Mouse (Mus musculus) heart, embryonic 14.5 days (tissue): Measurements from ENCODE around the gene Ip6k1. TPM values are rescaled to one million over a fixed set of nuclear protein-coding genes. Genes with fewer than 3 reads are reported as not detected.

Source experiments
- ATAC-seq: fragments of 200-750 bp; cut with Nextera tagmentation; 2 replicates; pipeline ENCODE4 v1.8.0; 2017; ENCODE audit warnings: low read depth, moderate TSS enrichment; ENCODE audit not compliant: insufficient number of reproducible peaks, insufficient read depth, low FRiP score
- H3K27ac ChIP-seq, 2 experiments: fragments of 200-500 bp in 1 of 2; fragments of 300-500 bp in 1 of 2; sonication (generic) in 1 of 2; replicated peaks in 1 of 2; 2 replicates each; pipeline ENCODE4 v1.5.1; 2012 to 2014; ENCODE audit warnings: low read depth in 2 of 2, low read length in 2 of 2, control low read depth in 1 of 2, mild to moderate bottlenecking in 1 of 2, mixed read lengths in 1 of 2; ENCODE audit not compliant: control insufficient read depth in 1 of 2, insufficient read depth in 1 of 2
- H3K27me3 ChIP-seq: fragments of 300-500 bp; sonication (generic); 2 replicates; pipeline ENCODE4 v1.6.1; 2014; ENCODE audit warnings: mild to moderate bottlenecking, low read length, control low read depth; ENCODE audit not compliant: control insufficient read depth, insufficient read depth
- H3K36me3 ChIP-seq: fragments of 300-500 bp; sonication (generic); 2 replicates; pipeline ENCODE4 v1.6.1; 2014; ENCODE audit warnings: mild to moderate bottlenecking, control low read depth, low read length, mixed read lengths; ENCODE audit not compliant: control insufficient read depth, insufficient read depth
- H3K4me1 ChIP-seq, 2 experiments: fragments of 200-500 bp in 1 of 2; fragments of 300-500 bp in 1 of 2; sonication (generic) in 1 of 2; 2 replicates each; pipeline ENCODE4 v1.6.1; 2012 to 2014; ENCODE audit warnings: low read length in 2 of 2, control low read depth in 1 of 2, mixed read lengths in 1 of 2; ENCODE audit not compliant: control insufficient read depth in 2 of 2, insufficient read depth in 2 of 2
- H3K4me2 ChIP-seq: fragments of 300-500 bp; sonication (generic); 2 replicates; pipeline ENCODE4 v1.6.1; 2014; ENCODE audit warnings: mild to moderate bottlenecking, low read length
- H3K4me3 ChIP-seq, 2 experiments: fragments of 200-500 bp in 1 of 2; fragments of 300-500 bp in 1 of 2; sonication (generic) in 1 of 2; 2 replicates each; pipeline ENCODE4 v1.5.1; 2012 to 2014; ENCODE audit warnings: low read length in 2 of 2, mild to moderate bottlenecking in 2 of 2, control low read depth in 1 of 2, low read depth in 1 of 2, moderate library complexity in 1 of 2; ENCODE audit not compliant: control insufficient read depth in 1 of 2, insufficient read depth in 1 of 2
- H3K9ac ChIP-seq: fragments of 300-500 bp; sonication (generic); 2 replicates; pipeline ENCODE4 v1.6.1; 2014; ENCODE audit warnings: mild to moderate bottlenecking, low read length
- H3K9me3 ChIP-seq: fragments of 300-500 bp; sonication (generic); 2 replicates; pipeline ENCODE4 v1.6.1; 2016; ENCODE audit warnings: low read length, control low read depth; ENCODE audit not compliant: control insufficient read depth
- WGBS: fragments of 180-500 bp; shearing (Covaris S2); extraction: QIAGEN DNeasy Blood & Tissue Kit; methylation state at CpG from one replicate; pipeline ENCODE4 v1.1.7; 2014; 5-methylcytosine and 5-hydroxymethylcytosine counted together
- polyA plus RNA-seq: library from polyadenylated mRNA; unstranded; fragments of >200 nt; fragmentation: Nextera tagmentation; extraction: Ambion mirVana; gene quantifications from 2 replicates; pipeline ENCODE4 v1.2.1, GENCODE M21; 2014

The Ip6k1 gene
- 21.9 and 22.5 TPM in 2 replicates for polyA plus RNA-seq

GRCm38 (mm10) chr9:108001922-108002770, at the start of gene Ip6k1:
Gene Ip6k1, plus strand, starts transcription at chr9:108002501.
- no peaks in the 10 kb centered on the region for H3K9me3 ChIP-seq
- under 1% methylated on average over 50 of the region's 51 CpGs for WGBS
- H3K36me3 ChIP-seq: no peaks in the 10 kb centered on the region
- no peaks in the 10 kb centered on the region for H3K27me3 ChIP-seq
- peak within 1 kb of the TSS; percentile 72 to 92 for H3K4me3 ChIP-seq
- ATAC-seq: peak; percentile 96
- peak within 1 kb of the TSS; percentile 94 for H3K4me2 ChIP-seq
- H3K9ac ChIP-seq: peak within 1 kb of the TSS; percentile 90
- H3K4me1 ChIP-seq: peaks cover 4 to 24% of the 10 kb centered on the region in 2 experiments
- H3K27ac ChIP-seq: peak within 1 kb of the TSS; percentile 85 to 89

DNA sequence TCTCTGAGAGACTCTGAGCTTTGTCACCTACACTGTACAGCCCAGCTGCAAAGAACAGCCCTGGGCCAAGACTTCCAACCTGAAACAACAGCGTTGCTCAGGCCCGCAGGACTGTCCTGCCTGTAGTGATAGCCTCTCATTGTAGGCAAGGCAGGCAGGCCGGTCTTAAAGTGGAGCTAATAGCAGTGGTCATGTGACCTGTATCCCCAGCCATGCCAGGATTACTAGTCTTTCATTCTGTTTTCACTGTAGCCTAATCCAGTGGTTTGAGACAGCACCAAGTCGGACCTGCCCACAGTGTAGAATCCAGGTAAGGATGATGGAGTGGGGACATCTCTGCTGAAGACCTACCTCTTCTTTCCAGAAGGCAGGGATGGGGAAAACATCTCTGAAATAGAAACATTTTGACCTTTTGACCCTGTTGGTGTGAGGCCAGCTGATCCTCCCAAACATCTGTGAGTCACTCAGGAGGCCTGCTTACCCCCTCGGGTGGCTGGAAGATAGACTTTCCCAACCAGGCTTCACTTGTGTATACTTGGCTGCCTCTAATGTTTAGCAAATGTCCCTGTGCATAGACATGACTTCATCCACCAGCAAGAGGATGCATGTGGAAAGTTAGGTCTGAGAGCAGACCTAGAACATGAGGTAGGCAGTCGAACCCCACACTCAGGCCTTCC, 46.5 kb upstream of the Ip6k1 start:
- Histone ChIP-seq H3K9ac (no peak overlapping the region; the same call in 1 of the 2 replicates), H3K4me1 (peaks cover 3 to 5% of the 10 kb centered on the region in 2 experiments; a peak in 2 of 4 replicates), H3K4me2 (no peak overlapping the region), H3K36me3 (peaks cover 36% of the 10 kb centered on the region), H3K27me3 (no peaks in the 10 kb centered on the region), H3K27ac (no peak overlapping the region), H3K9me3 (no peaks in the 10 kb centered on the region), H3K4me3 (no peak overlapping the region)
- ATAC-seq: no peak
- WGBS: 58% methylated on average over 6 of the region's 6 CpGs

- Histone ChIP-seq H3K4me1 (no peaks in the 10 kb centered on the region), H3K36me3 (peaks cover 49% of the 10 kb centered on the region), H3K4me3 (no peak overlapping the region), H3K27me3 (no peaks in the 10 kb centered on the region), H3K9ac (no peak overlapping the region), H3K9me3 (no peaks in the 10 kb centered on the region), H3K27ac (no peak overlapping the region), H3K4me2 (no peak overlapping the region)
- ATAC-seq: no peak
- 64% methylated on average over 6 of the region's 6 CpGs for WGBS
Observed at GRCm38 (mm10) chr9:107957141-107957540, 45.2 kb upstream of the Ip6k1 start.

- Histone ChIP-seq H3K9me3 (no peaks in the 10 kb centered on the region), H3K4me2 (no peak overlapping the region), H3K9ac (no peak overlapping the region), H3K4me1 (peaks cover 0 to 8% of the 10 kb centered on the region in 2 experiments; a peak in 1 of 4 replicates), H3K36me3 (peaks cover 56% of the 10 kb centered on the region), H3K4me3 (no peak overlapping the region), H3K27me3 (no peaks in the 10 kb centered on the region), H3K27ac (no peak overlapping the region)
- WGBS: 71% methylated on average over 6 of the region's 6 CpGs
- ATAC-seq: no peak
Observed at GRCm38 (mm10) chr9:107959896-107960295, 42.4 kb upstream of the Ip6k1 start.

GRCm38 (mm10) chr9:107960928-107961327, 41.4 kb upstream of the Ip6k1 start:
- ATAC-seq: no peak
- peaks cover 63% of the 10 kb centered on the region for H3K36me3 ChIP-seq
- 75% methylated on average over 4 of the region's 4 CpGs for WGBS
- H3K4me1 ChIP-seq: peaks cover 0 to 8% of the 10 kb centered on the region in 2 experiments; a peak in 1 of 4 replicates
- H3K27ac ChIP-seq: no peak overlapping the region
- no peaks in the 10 kb centered on the region for H3K27me3 ChIP-seq
- H3K9me3 ChIP-seq: no peaks in the 10 kb centered on the region
- H3K9ac ChIP-seq: no peak overlapping the region
- no peak overlapping the region for H3K4me2 ChIP-seq
- H3K4me3 ChIP-seq: no peak overlapping the region

DNA sequence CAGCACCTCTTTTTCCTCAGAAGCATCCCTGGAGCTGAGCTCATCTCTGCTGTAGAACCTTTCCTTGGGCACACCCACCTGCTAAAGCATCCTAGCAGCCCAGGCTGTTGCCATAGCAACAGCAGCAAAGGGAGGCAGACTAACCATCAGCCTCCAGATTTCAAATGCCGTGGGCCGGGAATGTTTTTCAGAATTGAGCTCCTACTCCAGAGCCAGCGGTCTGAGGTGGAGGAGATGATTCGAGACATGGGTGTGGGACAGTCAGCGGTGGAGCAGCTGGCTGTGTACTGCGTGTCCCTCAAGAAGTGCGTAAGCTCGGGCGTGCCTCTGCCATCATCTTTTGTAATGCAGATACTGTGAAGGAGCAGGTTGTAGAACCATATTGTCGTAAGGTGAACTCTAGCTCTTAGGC, 40.9 kb upstream of the Ip6k1 start:
- Histone ChIP-seq H3K9ac (no peak overlapping the region), H3K4me2 (no peak overlapping the region), H3K36me3 (peaks cover 63% of the 10 kb centered on the region), H3K4me3 (no peak overlapping the region), H3K4me1 (peaks cover 0 to 8% of the 10 kb centered on the region in 2 experiments; a peak in 1 of 4 replicates), H3K9me3 (no peaks in the 10 kb centered on the region), H3K27me3 (no peaks in the 10 kb centered on the region), H3K27ac (no peak overlapping the region)
- WGBS: 92% methylated on average over 10 of the region's 10 CpGs
- no peak for ATAC-seq

DNA sequence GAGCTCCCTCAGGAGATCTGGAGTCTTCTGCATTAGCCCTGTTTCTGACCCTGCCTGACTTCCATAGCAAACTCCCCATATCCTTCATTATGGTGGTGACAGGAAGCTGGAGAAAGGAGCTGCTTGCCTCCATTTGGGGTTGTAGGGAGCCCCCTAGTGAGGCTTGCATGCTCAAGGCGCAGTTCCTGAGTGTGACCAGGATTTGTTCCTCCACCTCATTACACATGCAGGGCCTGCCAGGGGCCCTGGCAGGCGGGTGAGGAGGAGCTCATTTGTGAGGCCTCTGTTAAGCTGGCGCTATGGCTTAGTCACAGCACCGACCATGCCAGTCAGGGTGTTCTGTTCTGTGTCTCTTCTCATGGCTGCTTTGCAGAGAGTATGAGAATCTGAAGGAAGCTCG, 40.4 kb upstream of the Ip6k1 start:
- Histone ChIP-seq H3K9ac (no peak overlapping the region; the same call in 1 of the 2 replicates), H3K36me3 (peaks cover 61% of the 10 kb centered on the region), H3K9me3 (no peaks in the 10 kb centered on the region), H3K27ac (no peak overlapping the region), H3K4me3 (no peak overlapping the region), H3K4me2 (no peak overlapping the region), H3K4me1 (peaks cover 0 to 8% of the 10 kb centered on the region in 2 experiments; a peak in 1 of 4 replicates), H3K27me3 (no peaks in the 10 kb centered on the region)
- 40% methylated on average over 5 of the region's 5 CpGs for WGBS
- no peak for ATAC-seq
